Mouse (Mus musculus) lung, adult 2 months (tissue): ENCODE data around the gene Map2k2.

ENCODE experiments used
- CTCF ChIP-seq: fragments of 200-500 bp; IDR thresholded peaks from 2 replicates; pipeline ENCODE4 v1.5.1; 2011; ENCODE audit warnings: mild to moderate bottlenecking, low read length, control low read depth; ENCODE audit not compliant: insufficient read depth
- POLR2A ChIP-seq: fragments of 200-500 bp; IDR thresholded peaks from 2 replicates; pipeline ENCODE4 v1.6.1; 2011; ENCODE audit warnings: low read depth, mild to moderate bottlenecking, control low read depth, low read length, borderline replicate concordance; ENCODE audit errors: extremely low read depth

GRCm38 (mm10) chr10:81106113-81106721 is 502 bp downstream of the Map2k2 start:
- TF ChIP-seq POLR2A (no peak), CTCF (no peak)
